Mouse (Mus musculus): Measurements from ENCODE around the gene Slc9b2. TPM values are rescaled to one million over a fixed set of nuclear protein-coding genes. Genes with fewer than 3 reads are reported as not detected.

The Slc9b2 gene
- polyA plus RNA-seq, 1 experiment, result 0.05 TPM

DNA sequence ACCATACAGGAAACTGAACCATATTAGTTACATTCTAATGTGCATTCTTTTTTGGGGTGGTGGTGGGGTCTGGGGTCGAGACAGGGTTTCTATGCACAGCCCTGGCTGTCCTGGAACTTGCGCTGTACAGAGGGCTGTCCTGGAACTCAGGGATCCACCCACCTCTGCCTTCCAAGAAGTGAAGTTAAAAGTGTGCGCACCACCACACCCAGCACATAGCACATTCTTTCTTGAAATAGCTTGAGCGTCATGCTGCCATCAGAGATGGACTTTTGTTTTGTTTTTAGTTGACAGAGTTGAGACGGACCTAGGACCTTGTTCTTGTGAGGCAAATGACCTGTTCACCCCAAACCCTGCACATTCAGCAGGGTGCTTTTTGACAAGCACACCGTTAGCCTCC, 19.7 kb downstream of the Slc9b2 start:
- Histone ChIP-seq H3K4me1 (ENCODE audit: control insufficient read depth, insufficient read depth, insufficient read length) (no peaks in the 10 kb centered on the region), H3K27me3 (ENCODE audit: control insufficient read depth, insufficient read depth, low read length) (no peaks in the 10 kb centered on the region), H3K36me3 (ENCODE audit: control insufficient read depth, insufficient read depth, low read length) (no peaks in the 10 kb centered on the region), H3K4me3 (ENCODE audit: extremely low read depth, insufficient read depth, insufficient read length) (no peak overlapping the region), H3K27ac (ENCODE audit: insufficient read depth, low read length) (no peak overlapping the region)
- DNase-seq (ENCODE audit: low read depth in 1 of 2, low spot score in 2 of 2), result no peak
- WGBS, result 89% methylated on average over 6 of the region's 6 CpGs
- no peak for TF ChIP-seq CTCF (IDR thresholded peaks at IDR 0.05; ENCODE audit: extremely low read depth, insufficient read depth, insufficient read length, insufficient replicate concordance)
- no peak for TF ChIP-seq POLR2A (IDR thresholded peaks at IDR 0.05; ENCODE audit: low read depth, low read length)

DNA sequence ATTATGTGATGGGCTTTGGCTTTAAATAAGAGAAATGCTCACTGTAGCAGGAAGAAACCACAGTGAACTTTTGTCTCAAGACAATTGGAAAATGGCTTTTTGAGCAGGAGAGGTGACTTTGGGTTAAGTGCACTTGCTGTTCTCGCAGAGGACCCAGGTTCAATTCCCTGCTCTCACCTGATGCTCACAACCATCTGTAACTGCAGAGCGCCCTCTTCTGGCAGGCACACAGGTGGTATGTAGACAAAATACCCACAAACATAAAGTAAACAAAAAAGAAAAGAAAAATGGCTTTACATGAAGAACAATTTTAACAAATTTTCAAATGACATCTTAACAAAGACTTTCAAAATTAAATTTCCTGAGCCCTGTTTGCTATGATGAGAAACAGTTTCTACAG, 20.1 kb downstream of the Slc9b2 start:
- DNase-seq (ENCODE audit: low read depth in 1 of 2, low spot score in 2 of 2), result no peak
- Histone ChIP-seq H3K4me1 (ENCODE audit: control insufficient read depth, insufficient read depth, insufficient read length) (no peaks in the 10 kb centered on the region), H3K27me3 (ENCODE audit: control insufficient read depth, insufficient read depth, low read length) (no peaks in the 10 kb centered on the region), H3K27ac (ENCODE audit: insufficient read depth, low read length) (no peak overlapping the region), H3K4me3 (ENCODE audit: extremely low read depth, insufficient read depth, insufficient read length) (no peak overlapping the region), H3K36me3 (ENCODE audit: control insufficient read depth, insufficient read depth, low read length) (no peaks in the 10 kb centered on the region)
- TF ChIP-seq POLR2A (IDR thresholded peaks at IDR 0.05; ENCODE audit: low read depth, low read length) (no peak), CTCF (IDR thresholded peaks at IDR 0.05; ENCODE audit: extremely low read depth, insufficient read depth, insufficient read length, insufficient replicate concordance) (0 out of 2 replicates have a peak, but pooled peaks have one; percentile 10)
- whole genome bisulfite sequencing, result 61% methylated on average over 2 of the region's 2 CpGs

DNA sequence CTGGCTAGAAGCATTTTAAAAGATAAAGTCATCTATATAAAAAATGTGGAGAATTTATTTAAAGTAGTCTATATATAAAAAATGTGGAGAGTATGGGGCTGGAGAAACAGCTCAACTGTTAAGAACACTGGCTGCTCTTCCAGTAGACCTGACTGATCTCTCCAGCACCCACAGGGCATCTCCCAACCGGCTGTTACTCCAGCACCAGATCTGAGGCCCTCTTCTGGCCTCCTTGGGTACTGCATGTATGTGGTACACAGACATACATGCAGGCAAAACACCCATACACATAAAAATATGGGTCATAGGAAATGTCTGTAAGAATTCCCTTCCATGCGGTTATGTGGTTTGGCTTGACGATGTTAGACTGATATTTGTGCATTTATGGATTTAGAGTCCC, 21.1 kb downstream of the Slc9b2 start:
- Histone ChIP-seq H3K36me3 (ENCODE audit: control insufficient read depth, insufficient read depth, low read length) (no peaks in the 10 kb centered on the region), H3K4me1 (ENCODE audit: control insufficient read depth, insufficient read depth, insufficient read length) (no peaks in the 10 kb centered on the region), H3K27me3 (ENCODE audit: control insufficient read depth, insufficient read depth, low read length) (no peaks in the 10 kb centered on the region), H3K27ac (ENCODE audit: insufficient read depth, low read length) (no peak overlapping the region), H3K4me3 (ENCODE audit: extremely low read depth, insufficient read depth, insufficient read length) (no peak overlapping the region)
- TF ChIP-seq CTCF (IDR thresholded peaks at IDR 0.05; ENCODE audit: extremely low read depth, insufficient read depth, insufficient read length, insufficient replicate concordance), result no peak
- no peak for TF ChIP-seq POLR2A (IDR thresholded peaks at IDR 0.05; ENCODE audit: low read depth, low read length)
- peak; percentile 15 to 46 for DNase-seq (ENCODE audit: low read depth in 1 of 2, low spot score in 2 of 2)
- 58% methylated on average over 3 of the region's 3 CpGs for WGBS

DNA sequence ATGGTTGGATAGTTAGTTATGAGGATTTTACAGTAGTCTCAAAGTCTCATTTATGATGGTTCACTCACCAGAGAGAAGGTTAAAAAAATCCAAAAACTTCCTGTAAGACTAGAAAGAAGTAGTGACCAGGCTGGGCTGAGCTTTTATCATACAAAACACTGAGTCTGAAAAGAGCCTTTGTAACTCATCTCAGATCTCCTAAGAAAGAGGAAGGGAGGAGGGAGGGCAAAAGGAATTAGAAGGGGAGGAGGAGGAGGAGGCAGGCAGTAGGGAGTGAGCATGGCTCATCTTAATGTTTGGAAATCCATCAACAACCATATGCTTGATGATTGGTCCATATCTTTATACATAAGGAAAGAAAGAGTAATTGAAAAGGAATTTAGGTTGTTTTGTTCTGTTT, 25.2 kb downstream of the Slc9b2 start:
- H3K27me3 ChIP-seq (ENCODE audit: control insufficient read depth, insufficient read depth, low read length), result no peaks in the 10 kb centered on the region
- no peak for DNase-seq (ENCODE audit: low read depth in 1 of 2, low spot score in 2 of 2)
- no peak overlapping the region for H3K27ac ChIP-seq (ENCODE audit: insufficient read depth, low read length)
- no peak for TF ChIP-seq CTCF (IDR thresholded peaks at IDR 0.05; ENCODE audit: extremely low read depth, insufficient read depth, insufficient read length, insufficient replicate concordance)
- no peak for TF ChIP-seq POLR2A (IDR thresholded peaks at IDR 0.05; ENCODE audit: low read depth, low read length)
- H3K36me3 ChIP-seq (ENCODE audit: control insufficient read depth, insufficient read depth, low read length), result no peaks in the 10 kb centered on the region
- H3K4me3 ChIP-seq (ENCODE audit: extremely low read depth, insufficient read depth, insufficient read length), result no peak overlapping the region
- no peaks in the 10 kb centered on the region for H3K4me1 ChIP-seq (ENCODE audit: control insufficient read depth, insufficient read depth, insufficient read length)

DNA sequence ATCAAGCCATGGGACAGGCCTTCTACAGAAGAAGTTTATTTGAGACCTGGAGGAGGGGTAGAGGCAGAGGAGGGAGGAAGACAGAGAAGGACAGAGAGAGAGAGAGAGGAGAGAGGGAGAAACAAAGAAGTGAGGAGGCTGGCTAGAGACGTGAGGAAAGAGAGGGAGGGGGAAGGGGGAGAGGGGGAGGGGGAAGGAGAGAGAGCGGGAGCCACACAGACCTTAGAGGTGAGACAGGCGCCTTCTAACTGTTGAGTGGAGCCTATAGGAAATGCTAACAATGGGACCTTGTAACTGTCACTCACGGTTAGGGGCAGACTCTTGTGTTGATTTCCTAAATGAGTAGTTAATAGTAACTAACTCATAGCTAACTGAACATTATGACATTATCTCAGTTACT, 26.3 kb downstream of the Slc9b2 start:
- H3K4me1 ChIP-seq (ENCODE audit: control insufficient read depth, insufficient read depth, insufficient read length), result no peaks in the 10 kb centered on the region
- TF ChIP-seq CTCF (IDR thresholded peaks at IDR 0.05; ENCODE audit: extremely low read depth, insufficient read depth, insufficient read length, insufficient replicate concordance) (no peak), POLR2A (IDR thresholded peaks at IDR 0.05; ENCODE audit: low read depth, low read length) (no peak)
- H3K27me3 ChIP-seq (ENCODE audit: control insufficient read depth, insufficient read depth, low read length), result no peaks in the 10 kb centered on the region
- H3K27ac ChIP-seq (ENCODE audit: insufficient read depth, low read length), result no peak overlapping the region
- WGBS, result 74% methylated on average over 4 of the region's 4 CpGs
- no peaks in the 10 kb centered on the region for H3K36me3 ChIP-seq (ENCODE audit: control insufficient read depth, insufficient read depth, low read length)
- no peak for DNase-seq (ENCODE audit: low read depth in 1 of 2, low spot score in 2 of 2)
- H3K4me3 ChIP-seq (ENCODE audit: extremely low read depth, insufficient read depth, insufficient read length), result no peak overlapping the region

DNA sequence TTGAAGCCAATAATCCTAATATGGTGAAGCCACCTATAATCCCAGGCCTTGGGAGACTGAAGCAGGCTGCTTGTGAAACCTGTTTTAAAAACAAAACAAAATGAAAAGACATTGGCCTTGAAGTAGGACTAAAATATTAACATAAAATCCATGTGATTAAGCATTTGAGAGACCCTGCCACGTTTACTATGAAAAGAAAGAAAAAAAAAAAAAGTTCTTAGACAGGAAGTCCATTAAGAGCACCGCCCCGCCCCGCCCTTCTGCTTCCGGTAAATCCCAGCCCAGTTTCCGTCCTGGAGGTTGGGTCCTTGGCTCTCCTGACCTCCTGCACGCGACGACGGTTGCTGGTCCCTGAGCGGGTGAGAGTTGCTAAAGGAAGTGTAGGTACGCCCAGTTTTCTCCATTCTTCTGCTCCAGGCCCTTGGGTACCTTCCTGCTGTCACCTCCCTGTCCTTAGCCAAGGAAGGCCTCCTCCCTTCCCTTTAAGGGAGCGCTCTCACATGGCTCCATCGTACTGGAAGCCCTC, 40.3 kb downstream of the Slc9b2 start, which contains the start of gene Slc9b1:
Gene Slc9b1, plus strand, starts transcription at position 291 of the 526 bp plus-strand sequence.
- no peaks in the 10 kb centered on the region for H3K36me3 ChIP-seq (ENCODE audit: control insufficient read depth, insufficient read depth, low read length)
- H3K4me3 ChIP-seq (ENCODE audit: extremely low read depth, insufficient read depth, insufficient read length), result no peak within 1 kb of the TSS
- DNase-seq (ENCODE audit: low read depth in 1 of 2, low spot score in 2 of 2), result no peak
- no peaks in the 10 kb centered on the region for H3K4me1 ChIP-seq (ENCODE audit: control insufficient read depth, insufficient read depth, insufficient read length)
- TF ChIP-seq POLR2A (IDR thresholded peaks at IDR 0.05; ENCODE audit: low read depth, low read length) (no peak), CTCF (IDR thresholded peaks at IDR 0.05; ENCODE audit: extremely low read depth, insufficient read depth, insufficient read length, insufficient replicate concordance) (no peak)
- no peak within 1 kb of the TSS for H3K27ac ChIP-seq (ENCODE audit: insufficient read depth, low read length)
- H3K27me3 ChIP-seq (ENCODE audit: control insufficient read depth, insufficient read depth, low read length), result no peaks in the 10 kb centered on the region
- 83% methylated on average over 14 of the region's 14 CpGs for WGBS

DNA sequence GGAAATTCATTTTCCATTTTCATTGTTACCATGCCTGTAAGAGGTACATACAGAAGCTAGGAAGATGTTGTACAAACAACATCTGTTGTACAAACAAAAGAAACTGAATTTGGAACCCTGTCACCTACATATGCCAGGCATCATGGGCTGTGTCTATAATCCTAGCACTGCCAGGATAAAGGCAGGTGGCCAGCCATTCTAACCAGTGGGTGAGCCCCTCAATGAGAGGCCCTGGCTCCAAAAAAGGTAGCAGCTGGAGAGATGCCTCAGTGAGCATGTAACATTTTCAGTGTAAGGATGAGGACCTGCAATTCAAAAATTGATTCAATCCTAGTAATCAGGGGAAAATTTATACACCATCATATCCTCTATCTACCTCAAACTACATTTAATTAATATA, 41.5 kb downstream of the Slc9b2 start:
- Histone ChIP-seq H3K4me1 (ENCODE audit: control insufficient read depth, insufficient read depth, insufficient read length) (no peaks in the 10 kb centered on the region), H3K36me3 (ENCODE audit: control insufficient read depth, insufficient read depth, low read length) (no peaks in the 10 kb centered on the region), H3K4me3 (ENCODE audit: extremely low read depth, insufficient read depth, insufficient read length) (no peak overlapping the region), H3K27ac (ENCODE audit: insufficient read depth, low read length) (no peak overlapping the region), H3K27me3 (ENCODE audit: control insufficient read depth, insufficient read depth, low read length) (no peaks in the 10 kb centered on the region)
- DNase-seq (ENCODE audit: low read depth in 1 of 2, low spot score in 2 of 2), result no peak
- TF ChIP-seq CTCF (IDR thresholded peaks at IDR 0.05; ENCODE audit: extremely low read depth, insufficient read depth, insufficient read length, insufficient replicate concordance) (no peak), POLR2A (IDR thresholded peaks at IDR 0.05; ENCODE audit: low read depth, low read length) (no peak)

Data from spleen, adult 2 months (tissue).